Mouse (Mus musculus): ENCODE data around the gene Dlx5. TPM values are rescaled to one million over a fixed set of nuclear protein-coding genes. Genes with fewer than 3 reads are reported as not detected.

Dlx5 gene
- polyA plus RNA-seq, 1 experiment from 2014 or later, result 41.3 TPM

- Histone ChIP-seq H3K27me3 (peaks cover 55% of the 10 kb centered on the region), H3K4me3 (peak overlapping the region; percentile 71), H3K27ac (no peak overlapping the region), H3K9me3 (no peaks in the 10 kb centered on the region), H3K4me1 (peaks cover 42% of the 10 kb centered on the region), H3K4me2 (replicated peaks) (peak overlapping the region; percentile 90), H3K9ac (no peak overlapping the region), H3K36me3 (no peaks in the 10 kb centered on the region)
- 6% methylated on average over 10 of the region's 11 CpGs for WGBS
- no peak for ATAC-seq (ENCODE audit: low FRiP score, low read depth)
Measured at GRCm38 (mm10) chr6:6882266-6882797, 447 bp upstream of the Dlx5 start.

DNA sequence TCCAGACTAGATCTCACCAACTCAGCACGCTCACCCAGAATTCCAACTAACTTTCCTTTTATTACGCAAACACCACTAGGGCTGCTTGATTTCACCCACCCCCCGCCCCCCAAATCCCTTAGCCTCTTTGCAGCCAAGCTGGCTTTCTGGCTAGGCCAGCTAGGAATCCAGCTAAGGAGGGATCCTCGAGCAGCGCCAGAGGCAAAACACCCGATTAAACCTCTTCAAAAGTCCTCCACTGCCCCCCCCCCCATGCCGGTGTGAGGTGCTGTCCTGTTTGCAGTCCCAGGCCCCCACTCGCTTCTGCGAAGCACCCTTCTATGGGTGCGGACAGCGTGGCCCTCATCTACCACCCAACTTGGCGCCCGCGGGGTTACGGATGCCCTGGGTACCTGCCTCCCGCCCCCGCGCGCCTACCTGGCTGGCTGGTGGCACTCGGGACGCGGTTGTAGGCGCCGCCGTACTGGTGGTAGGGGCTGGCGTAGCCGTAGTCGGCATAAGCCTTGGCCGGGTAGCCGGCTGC is 709 bp downstream of the Dlx5 start:
- Histone ChIP-seq H3K36me3 (no peaks in the 10 kb centered on the region), H3K9ac (peak overlapping the region; percentile 88), H3K27ac (peak overlapping the region; percentile 80), H3K4me1 (peaks cover 42% of the 10 kb centered on the region), H3K4me3 (peak overlapping the region; percentile 71), H3K9me3 (no peaks in the 10 kb centered on the region), H3K4me2 (replicated peaks) (peak overlapping the region; percentile 90), H3K27me3 (peaks cover 66% of the 10 kb centered on the region)
- 2% methylated on average over 30 of the region's 30 CpGs for WGBS
- ATAC-seq (ENCODE audit: low FRiP score, low read depth), result peak; percentile 26; the same call in 1 of the 2 replicates

GRCm38 (mm10) chr6:6880361-6881114 is 1.3 kb downstream of the Dlx5 start:
- Histone ChIP-seq H3K27me3 (peaks cover 73% of the 10 kb centered on the region), H3K4me3 (peak overlapping the region; percentile 71), H3K27ac (0 out of 2 replicates have a peak overlapping the region, but pooled peaks have one; percentile 80), H3K9me3 (no peaks in the 10 kb centered on the region), H3K9ac (peak overlapping the region; percentile 88), H3K4me1 (peaks cover 42% of the 10 kb centered on the region), H3K36me3 (no peaks in the 10 kb centered on the region), H3K4me2 (replicated peaks) (peak overlapping the region; percentile 90)
- ATAC-seq (ENCODE audit: low FRiP score, low read depth), result 0 out of 2 replicates have a peak, but pooled peaks have one; percentile 1
- under 1% methylated on average over 24 of the region's 24 CpGs for WGBS

- Histone ChIP-seq H3K4me3 (peak overlapping the region; percentile 71), H3K4me2 (replicated peaks) (peak overlapping the region; percentile 90), H3K9me3 (no peaks in the 10 kb centered on the region), H3K36me3 (no peaks in the 10 kb centered on the region), H3K27ac (peak overlapping the region; percentile 39; the same call in 1 of the 2 replicates), H3K9ac (peak overlapping the region; percentile 88), H3K4me1 (peaks cover 40% of the 10 kb centered on the region), H3K27me3 (peaks cover 82% of the 10 kb centered on the region)
- 3% methylated on average over 44 of the region's 44 CpGs for WGBS
- ATAC-seq (ENCODE audit: low FRiP score, low read depth), result no peak
Measured at GRCm38 (mm10) chr6:6879371-6880325, 2.2 kb downstream of the Dlx5 start.

DNA sequence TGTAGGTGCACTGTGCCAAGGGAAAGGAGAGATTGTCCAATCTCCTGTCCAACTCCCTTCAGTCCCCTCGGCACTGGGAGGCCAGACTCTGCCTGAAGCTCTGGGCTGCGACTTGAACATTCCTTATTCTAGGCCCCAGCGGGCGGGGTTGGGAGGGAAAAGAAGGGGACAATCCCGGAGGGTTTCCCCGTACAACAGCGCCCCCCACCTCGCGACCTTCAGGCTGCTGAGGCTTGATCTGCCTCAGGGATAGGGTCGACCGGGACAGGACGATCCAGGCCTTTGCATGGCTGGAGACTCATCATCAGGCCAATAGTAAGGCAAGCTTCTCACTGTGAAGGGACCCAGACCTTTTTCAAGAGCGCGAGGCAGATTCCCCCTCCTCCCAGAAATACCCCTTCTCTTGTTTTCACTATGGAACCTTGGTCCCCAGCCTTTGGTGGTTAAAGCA is 3.0 kb downstream of the Dlx5 start:
- Histone ChIP-seq H3K4me1 (peaks cover 45% of the 10 kb centered on the region), H3K27me3 (peaks cover 89% of the 10 kb centered on the region), H3K9me3 (no peaks in the 10 kb centered on the region), H3K27ac (no peak overlapping the region), H3K4me2 (replicated peaks) (peak overlapping the region; percentile 90), H3K9ac (peak overlapping the region; percentile 88), H3K36me3 (no peaks in the 10 kb centered on the region), H3K4me3 (peak overlapping the region; percentile 71)
- WGBS, result 5% methylated on average over 14 of the region's 14 CpGs
- no peak for ATAC-seq (ENCODE audit: low FRiP score, low read depth)

- H3K27me3 ChIP-seq, result peaks cover 89% of the 10 kb centered on the region
- H3K9ac ChIP-seq, result peak overlapping the region; percentile 88
- peak overlapping the region; percentile 90 for H3K4me2 ChIP-seq (replicated peaks)
- peaks cover 49% of the 10 kb centered on the region for H3K4me1 ChIP-seq
- H3K9me3 ChIP-seq, result no peaks in the 10 kb centered on the region
- no peak for ATAC-seq (ENCODE audit: low FRiP score, low read depth)
- H3K4me3 ChIP-seq, result peak overlapping the region; percentile 71
- WGBS, result 10% methylated on average over 34 of the region's 34 CpGs
- no peaks in the 10 kb centered on the region for H3K36me3 ChIP-seq
- H3K27ac ChIP-seq, result no peak overlapping the region
Measured at GRCm38 (mm10) chr6:6877981-6878840, 3.7 kb downstream of the Dlx5 start.

DNA sequence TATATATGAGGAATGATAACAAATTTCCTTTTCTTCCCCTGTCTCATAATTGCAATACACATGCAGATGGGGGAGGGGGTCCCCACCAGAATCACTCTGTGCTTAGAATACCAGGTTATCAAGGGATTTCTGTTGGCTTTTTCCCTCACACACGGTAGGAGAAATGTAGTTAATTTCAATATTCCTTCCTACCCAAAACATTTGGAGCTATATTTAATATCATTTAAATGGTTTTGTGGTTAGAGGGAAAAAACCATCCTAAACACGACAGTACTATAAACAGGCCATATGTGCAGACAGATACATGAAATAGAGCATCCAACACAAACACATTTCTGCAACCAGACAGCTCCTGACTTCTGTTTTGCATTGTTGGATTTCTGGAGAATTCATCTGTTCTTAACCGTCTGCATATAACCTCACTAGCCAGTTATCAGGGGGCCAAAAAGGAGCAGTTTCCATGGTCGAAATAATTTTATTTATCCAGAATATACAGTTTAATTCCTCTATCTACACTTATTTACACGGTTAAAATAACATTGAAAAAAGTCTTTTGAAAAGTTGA is 4.5 kb downstream of the Dlx5 start:
- no peak for ATAC-seq (ENCODE audit: low FRiP score, low read depth)
- Histone ChIP-seq H3K9ac (no peak overlapping the region), H3K9me3 (no peaks in the 10 kb centered on the region), H3K27me3 (peaks cover 89% of the 10 kb centered on the region), H3K4me1 (peaks cover 47% of the 10 kb centered on the region), H3K27ac (no peak overlapping the region), H3K4me3 (no peak overlapping the region), H3K36me3 (no peaks in the 10 kb centered on the region), H3K4me2 (replicated peaks) (no peak overlapping the region)
- WGBS, result 17% methylated on average over 5 of the region's 5 CpGs

- no peaks in the 10 kb centered on the region for H3K36me3 ChIP-seq
- no peak overlapping the region for H3K4me3 ChIP-seq
- 22% methylated on average over 7 of the region's 7 CpGs for WGBS
- no peak for ATAC-seq (ENCODE audit: low FRiP score, low read depth)
- H3K9ac ChIP-seq, result no peak overlapping the region
- no peak overlapping the region for H3K4me2 ChIP-seq (replicated peaks)
- no peak overlapping the region for H3K27ac ChIP-seq
- H3K9me3 ChIP-seq, result no peaks in the 10 kb centered on the region
- H3K4me1 ChIP-seq, result peaks cover 45% of the 10 kb centered on the region
- peaks cover 94% of the 10 kb centered on the region for H3K27me3 ChIP-seq
Measured at GRCm38 (mm10) chr6:6876731-6877130, 5.2 kb downstream of the Dlx5 start.

DNA sequence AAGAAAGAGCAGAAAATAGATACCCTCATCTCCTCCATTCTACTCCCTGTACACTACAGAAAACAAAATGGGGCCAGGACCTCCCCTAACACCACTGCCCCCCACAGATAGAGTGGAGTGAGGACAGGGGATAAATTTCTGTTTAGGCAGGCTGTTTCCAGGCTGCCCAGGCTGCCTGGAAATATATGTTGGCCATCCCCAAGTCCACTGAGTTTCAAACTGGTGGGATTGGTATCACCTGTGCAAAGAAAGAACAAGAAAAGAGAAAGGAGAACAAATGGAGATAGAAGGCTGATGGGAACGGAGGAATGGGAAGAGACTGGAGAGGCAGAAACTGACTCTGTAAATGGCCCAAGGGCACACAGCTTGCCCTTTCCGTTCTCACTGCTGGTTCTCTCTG is 5.7 kb downstream of the Dlx5 start:
- Histone ChIP-seq H3K36me3 (no peaks in the 10 kb centered on the region), H3K9me3 (no peaks in the 10 kb centered on the region), H3K9ac (no peak overlapping the region), H3K4me2 (replicated peaks) (no peak overlapping the region), H3K27me3 (peaks cover 96% of the 10 kb centered on the region), H3K4me3 (no peak overlapping the region), H3K27ac (no peak overlapping the region), H3K4me1 (peaks cover 41% of the 10 kb centered on the region)
- ATAC-seq (ENCODE audit: low FRiP score, low read depth), result no peak
- WGBS, result 16% methylated on average over 2 of the region's 2 CpGs

GRCm38 (mm10) chr6:6875676-6876075 is 6.2 kb downstream of the Dlx5 start:
- WGBS, result 10% methylated on average over 9 of the region's 9 CpGs
- Histone ChIP-seq H3K9me3 (no peaks in the 10 kb centered on the region), H3K27ac (no peak overlapping the region), H3K36me3 (no peaks in the 10 kb centered on the region), H3K4me3 (no peak overlapping the region), H3K9ac (no peak overlapping the region), H3K27me3 (peaks cover 98% of the 10 kb centered on the region), H3K4me2 (replicated peaks) (peak overlapping the region; percentile 51; the same call in 1 of the 2 replicates), H3K4me1 (peaks cover 38% of the 10 kb centered on the region)
- ATAC-seq (ENCODE audit: low FRiP score, low read depth), result no peak

DNA sequence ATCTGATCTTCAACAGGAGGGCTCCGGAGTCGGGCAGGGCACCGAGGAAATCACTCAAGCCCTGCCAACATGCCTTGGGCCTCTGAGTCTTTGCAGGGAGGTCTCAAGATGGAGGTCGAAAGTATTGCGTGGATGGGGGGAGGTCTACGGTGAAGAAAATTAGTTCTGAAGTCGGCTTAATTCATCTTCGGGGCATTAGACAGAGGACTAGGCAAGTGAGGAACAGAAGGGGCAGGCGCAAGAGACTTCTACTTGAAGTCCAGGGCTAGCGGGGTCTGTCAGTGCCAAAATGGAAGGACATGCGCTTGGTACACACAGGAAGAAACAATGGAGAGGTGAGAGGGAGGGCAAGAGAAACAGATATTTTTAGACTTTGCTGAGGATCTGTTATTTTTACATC is 6.7 kb downstream of the Dlx5 start:
- no peak overlapping the region for H3K9ac ChIP-seq
- no peaks in the 10 kb centered on the region for H3K9me3 ChIP-seq
- H3K4me2 ChIP-seq (replicated peaks), result peak overlapping the region; percentile 51
- no peak overlapping the region for H3K27ac ChIP-seq
- peaks cover 35% of the 10 kb centered on the region for H3K4me1 ChIP-seq
- no peaks in the 10 kb centered on the region for H3K36me3 ChIP-seq
- H3K4me3 ChIP-seq, result peak overlapping the region; percentile 22; the same call in 1 of the 2 replicates
- peaks cover 98% of the 10 kb centered on the region for H3K27me3 ChIP-seq
- 5% methylated on average over 11 of the region's 11 CpGs for WGBS
- ATAC-seq (ENCODE audit: low FRiP score, low read depth), result no peak

All from limb, embryonic 13.5 days (tissue).